Mouse (Mus musculus) limb, embryonic 12.5 days (tissue): ENCODE results near the gene Nr1h2. TPM values are rescaled to one million over a fixed set of nuclear protein-coding genes. Genes with fewer than 3 reads are reported as not detected.
A peak's percentile ranks its signal among the peaks of the same experiment; 100 is the strongest.

ENCODE experiments used
- ATAC-seq: fragments of 200-750 bp; cut with Nextera tagmentation; 2 replicates; pipeline ENCODE4 v1.8.0; 2017; ENCODE audit warnings: low read depth, moderate TSS enrichment; ENCODE audit not compliant: insufficient number of reproducible peaks, insufficient read depth, low FRiP score, low TSS enrichment
- H3K27ac ChIP-seq: fragments of 300-500 bp; sonication (generic); 2 replicates; pipeline ENCODE4 v1.5.1; 2016; ENCODE audit warnings: mild to moderate bottlenecking, moderate library complexity
- H3K27me3 ChIP-seq: fragments of 300-500 bp; sonication (generic); 2 replicates; pipeline ENCODE4 v1.6.1; 2016; ENCODE audit warnings: mild to moderate bottlenecking, moderate library complexity
- H3K36me3 ChIP-seq: fragments of 300-500 bp; sonication (generic); 2 replicates; pipeline ENCODE4 v1.6.1; 2016; ENCODE audit warnings: mild to moderate bottlenecking, moderate library complexity
- H3K4me1 ChIP-seq: fragments of 300-500 bp; sonication (generic); replicated peaks from 2 replicates; pipeline ENCODE4 v1.6.1; 2016
- H3K4me2 ChIP-seq: fragments of 300-500 bp; sonication (generic); 2 replicates; pipeline ENCODE4 v1.6.1; 2016; ENCODE audit warnings: mild to moderate bottlenecking, moderate library complexity
- H3K4me3 ChIP-seq: fragments of 300-500 bp; sonication (generic); replicated peaks from 2 replicates; pipeline ENCODE4 v1.5.1; 2016; ENCODE audit warnings: mild to moderate bottlenecking
- H3K9ac ChIP-seq: fragments of 300-500 bp; sonication (generic); replicated peaks from 2 replicates; pipeline ENCODE4 v1.6.1; 2016; ENCODE audit warnings: mild to moderate bottlenecking, moderate library complexity
- H3K9me3 ChIP-seq: fragments of 300-500 bp; sonication (generic); 2 replicates; pipeline ENCODE4 v1.6.1; 2016; ENCODE audit warnings: mild to moderate bottlenecking, moderate library complexity
- WGBS: fragments of 180-500 bp; shearing (Covaris S2); methylation state at CpG from one replicate; pipeline ENCODE4 v1.1.7; 2016; 5-methylcytosine and 5-hydroxymethylcytosine counted together
- polyA plus RNA-seq: library from polyadenylated mRNA; unstranded; fragments of >200 nt; fragmentation: Nextera tagmentation; extraction: Ambion mirVana; gene quantifications from 2 replicates; pipeline ENCODE4 v1.2.1, GENCODE M21; 2016

The Nr1h2 gene
- polyA plus RNA-seq: 70.7 and 72.0 TPM in 2 replicates

GRCm38 (mm10) chr7:44553826-44554225 is at the start of gene Nr1h2:
Nr1h2 (minus strand) TSS chr7:44553951.
- Histone ChIP-seq H3K4me1 (0 out of 2 replicates have a peak, but pooled peaks cover 10% of the 10 kb centered on the region), H3K9me3 (no peaks in the 10 kb centered on the region), H3K27ac (peak within 1 kb of the TSS; percentile 97), H3K4me3 (peak within 1 kb of the TSS; percentile 84), H3K9ac (peak within 1 kb of the TSS; percentile 65), H3K27me3 (no peaks in the 10 kb centered on the region), H3K36me3 (peaks cover 32% of the 10 kb centered on the region), H3K4me2 (peak within 1 kb of the TSS; percentile 63)
- 0 out of 2 replicates have a peak, but pooled peaks have one; percentile 56 for ATAC-seq
- WGBS: under 1% methylated on average over 22 of the region's 22 CpGs

DNA sequence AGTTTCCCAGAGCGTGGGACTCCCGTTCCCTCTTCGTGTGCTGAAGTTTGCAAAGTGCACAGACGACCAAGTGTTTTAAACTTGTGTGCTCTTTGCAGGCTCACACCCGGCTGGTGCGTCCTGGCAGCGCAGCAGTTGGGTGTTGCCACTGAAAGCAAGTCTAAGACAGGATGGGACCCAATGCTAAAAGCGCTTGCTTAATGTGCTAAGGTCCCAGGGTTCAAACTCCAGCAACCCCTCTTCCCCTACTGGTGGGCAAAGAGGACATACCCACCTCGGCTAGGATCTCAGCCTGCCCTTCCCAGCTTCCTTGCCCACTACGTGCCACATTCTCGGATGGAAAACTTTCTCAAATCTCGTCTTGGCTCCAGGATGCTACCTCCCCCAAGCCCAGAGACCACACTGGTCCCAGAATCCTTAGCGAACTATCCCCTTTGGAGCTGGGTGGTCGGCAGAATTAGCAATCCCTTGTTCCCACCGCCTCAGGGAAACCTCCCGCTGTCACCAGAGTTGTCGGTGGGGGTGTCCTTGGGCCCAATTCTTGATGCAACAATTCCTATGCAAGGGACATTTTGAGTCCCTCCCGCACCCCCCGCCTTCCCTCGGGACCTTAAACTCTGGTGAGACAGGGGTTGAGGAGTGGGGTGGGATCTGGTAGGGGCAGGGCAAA is 49.6 kb upstream of the Nr1h2 start:
- peaks cover 90% of the 10 kb centered on the region for H3K27me3 ChIP-seq
- no peaks in the 10 kb centered on the region for H3K36me3 ChIP-seq
- ATAC-seq: no peak
- no peaks in the 10 kb centered on the region for H3K9me3 ChIP-seq
- 3% methylated on average over 20 of the region's 20 CpGs for WGBS
- H3K4me3 ChIP-seq: peak overlapping the region; percentile 34; the same call in 1 of the 2 replicates
- no peak overlapping the region for H3K27ac ChIP-seq
- peak overlapping the region; percentile 55 for H3K4me2 ChIP-seq
- no peak overlapping the region for H3K9ac ChIP-seq
- H3K4me1 ChIP-seq: peaks cover 26% of the 10 kb centered on the region

DNA sequence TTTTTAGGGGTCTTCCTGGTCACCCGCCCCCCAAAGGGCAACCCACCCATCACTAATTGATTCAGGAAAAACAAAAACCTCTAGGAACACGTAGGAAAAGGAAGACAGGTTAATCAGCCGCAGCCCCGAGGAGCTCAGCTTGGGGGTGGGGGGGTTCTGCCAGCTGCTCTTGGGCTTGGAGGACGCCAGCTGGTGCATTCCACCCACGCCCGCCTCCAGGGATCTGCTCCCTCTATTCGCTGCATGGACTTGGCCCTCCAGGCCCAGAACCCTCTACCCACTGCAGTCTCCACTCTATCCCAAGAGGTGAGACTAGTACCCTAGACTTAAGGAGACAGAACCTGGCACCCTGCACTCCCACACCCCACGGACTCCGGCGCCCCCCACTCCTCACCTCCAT is 48.7 kb upstream of the Nr1h2 start:
- Histone ChIP-seq H3K4me1 (peaks cover 26% of the 10 kb centered on the region), H3K4me3 (no peak overlapping the region), H3K4me2 (no peak overlapping the region), H3K9me3 (no peaks in the 10 kb centered on the region), H3K27ac (no peak overlapping the region), H3K36me3 (no peaks in the 10 kb centered on the region), H3K9ac (no peak overlapping the region), H3K27me3 (peaks cover 81% of the 10 kb centered on the region)
- no peak for ATAC-seq
- 10% methylated on average over 11 of the region's 11 CpGs for WGBS

GRCm38 (mm10) chr7:44601646-44602045 is 47.9 kb upstream of the Nr1h2 start:
- Histone ChIP-seq H3K27me3 (peaks cover 73% of the 10 kb centered on the region), H3K4me3 (no peak overlapping the region), H3K4me1 (peaks cover 26% of the 10 kb centered on the region), H3K36me3 (no peaks in the 10 kb centered on the region), H3K9me3 (no peaks in the 10 kb centered on the region), H3K27ac (no peak overlapping the region), H3K9ac (no peak overlapping the region; the same call in 1 of the 2 replicates), H3K4me2 (no peak overlapping the region)
- ATAC-seq: no peak
- 12% methylated on average over 19 of the region's 19 CpGs for WGBS

GRCm38 (mm10) chr7:44600691-44601262 is 47.0 kb upstream of the Nr1h2 start:
- Histone ChIP-seq H3K27me3 (peaks cover 64% of the 10 kb centered on the region), H3K27ac (no peak overlapping the region), H3K4me1 (peaks cover 26% of the 10 kb centered on the region)

DNA sequence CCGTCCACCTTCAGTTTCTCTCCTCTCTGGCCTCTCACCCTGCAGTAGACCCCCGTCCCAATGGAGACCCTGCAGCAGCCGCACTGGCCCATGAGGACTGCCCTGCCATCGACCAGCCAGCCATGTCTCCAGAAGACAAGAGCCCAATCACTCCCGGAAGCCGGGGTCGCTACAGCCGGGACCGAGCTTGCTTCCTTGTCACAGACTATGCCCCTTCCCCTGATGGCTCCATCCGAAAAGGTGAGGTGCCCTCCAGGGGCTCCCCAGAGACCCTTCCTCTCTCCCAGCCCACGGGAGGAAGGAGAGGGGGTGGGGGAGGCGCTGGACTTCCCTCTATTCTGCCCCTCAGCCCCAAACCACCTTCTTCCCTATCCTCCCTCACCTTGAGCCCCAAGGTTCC is 44.6 kb upstream of the Nr1h2 start:
- 85% methylated on average over 12 of the region's 12 CpGs for WGBS
- H3K27ac ChIP-seq: no peak overlapping the region
- no peak overlapping the region for H3K4me2 ChIP-seq
- no peak overlapping the region for H3K4me3 ChIP-seq
- ATAC-seq: no peak
- no peaks in the 10 kb centered on the region for H3K36me3 ChIP-seq
- H3K4me1 ChIP-seq: peaks cover 19% of the 10 kb centered on the region
- peaks cover 54% of the 10 kb centered on the region for H3K27me3 ChIP-seq
- no peaks in the 10 kb centered on the region for H3K9me3 ChIP-seq
- no peak overlapping the region for H3K9ac ChIP-seq

More at GRCm38 (mm10) chr7:44600691-44601262, 47.0 kb upstream of the Nr1h2 start:
- H3K9me3 ChIP-seq: no peaks in the 10 kb centered on the region
- no peak overlapping the region for H3K9ac ChIP-seq
- H3K4me2 ChIP-seq: no peak overlapping the region
- no peaks in the 10 kb centered on the region for H3K36me3 ChIP-seq
- no peak for ATAC-seq
- no peak overlapping the region for H3K4me3 ChIP-seq
- WGBS: 81% methylated on average over 10 of the region's 10 CpGs

DNA sequence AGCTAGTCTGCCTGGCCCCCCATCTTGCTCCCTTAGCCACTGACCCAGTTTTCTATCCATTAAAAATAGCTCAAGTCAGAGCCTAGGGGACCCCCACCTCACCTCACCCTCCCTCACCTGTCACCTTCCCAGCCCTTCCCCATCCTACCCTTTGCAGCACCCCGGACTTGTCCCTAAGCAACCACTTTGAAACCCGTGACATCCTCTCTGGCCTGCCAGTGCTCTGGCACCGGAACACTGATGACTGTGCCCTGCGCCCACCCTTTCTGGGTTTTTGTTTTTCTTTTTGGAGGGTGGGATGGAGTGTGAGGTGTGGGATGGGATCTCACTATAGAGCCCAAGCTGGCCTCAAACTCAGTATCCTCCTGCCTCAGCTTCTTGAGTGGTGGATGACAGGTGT is 43.9 kb upstream of the Nr1h2 start:
- H3K9me3 ChIP-seq: no peaks in the 10 kb centered on the region
- H3K36me3 ChIP-seq: no peaks in the 10 kb centered on the region
- ATAC-seq: no peak
- no peak overlapping the region for H3K4me2 ChIP-seq
- H3K9ac ChIP-seq: no peak overlapping the region
- peaks cover 54% of the 10 kb centered on the region for H3K27me3 ChIP-seq
- H3K27ac ChIP-seq: no peak overlapping the region
- WGBS: 85% methylated on average over 4 of the region's 4 CpGs
- no peak overlapping the region for H3K4me3 ChIP-seq
- H3K4me1 ChIP-seq: peaks cover 21% of the 10 kb centered on the region

- Histone ChIP-seq H3K27me3 (peaks cover 54% of the 10 kb centered on the region), H3K9me3 (no peaks in the 10 kb centered on the region), H3K4me2 (no peak overlapping the region), H3K36me3 (no peaks in the 10 kb centered on the region), H3K9ac (no peak overlapping the region), H3K27ac (no peak overlapping the region), H3K4me3 (no peak overlapping the region), H3K4me1 (peaks cover 17% of the 10 kb centered on the region)
- 35% methylated on average over 5 of the region's 5 CpGs for WGBS
- ATAC-seq: no peak
Measured at GRCm38 (mm10) chr7:44596996-44597538, 43.3 kb upstream of the Nr1h2 start.

DNA sequence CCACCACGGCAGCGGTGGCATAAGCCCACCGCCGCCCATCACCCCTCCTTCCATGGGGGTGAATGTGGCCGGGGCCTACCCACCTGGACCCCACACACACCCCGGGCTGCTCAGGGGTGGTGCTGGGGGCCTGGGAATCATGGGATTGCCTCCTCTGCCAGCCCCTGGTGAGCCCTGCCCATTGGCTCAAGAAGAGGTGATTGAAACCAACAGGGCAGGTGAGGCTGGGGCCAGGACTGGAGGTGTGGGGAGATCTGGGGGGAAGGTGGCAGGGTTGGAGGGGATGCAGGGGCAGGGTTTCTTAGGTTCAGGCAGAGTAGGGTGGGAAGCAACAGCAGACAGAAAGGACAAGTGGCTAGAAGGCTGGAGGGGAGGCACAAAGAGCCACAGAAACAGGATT is 42.3 kb upstream of the Nr1h2 start:
- WGBS: 89% methylated on average over 6 of the region's 6 CpGs
- peaks cover 54% of the 10 kb centered on the region for H3K27me3 ChIP-seq
- H3K4me3 ChIP-seq: no peak overlapping the region
- H3K9me3 ChIP-seq: no peaks in the 10 kb centered on the region
- peaks cover 22% of the 10 kb centered on the region for H3K4me1 ChIP-seq
- ATAC-seq: no peak
- no peak overlapping the region for H3K9ac ChIP-seq
- H3K36me3 ChIP-seq: no peaks in the 10 kb centered on the region
- H3K4me2 ChIP-seq: no peak overlapping the region
- H3K27ac ChIP-seq: no peak overlapping the region

- ATAC-seq: no peak
- 92% methylated on average over 20 of the region's 20 CpGs for WGBS
- no peaks in the 10 kb centered on the region for H3K36me3 ChIP-seq
Measured at GRCm38 (mm10) chr7:44595131-44595561, 41.4 kb upstream of the Nr1h2 start.

GRCm38 (mm10) chr7:44594291-44594690 is 40.5 kb upstream of the Nr1h2 start:
- Histone ChIP-seq H3K36me3 (no peaks in the 10 kb centered on the region), H3K4me1 (peaks cover 30% of the 10 kb centered on the region), H3K9ac (no peak overlapping the region), H3K4me3 (no peak overlapping the region), H3K9me3 (no peaks in the 10 kb centered on the region), H3K27me3 (peaks cover 55% of the 10 kb centered on the region), H3K27ac (no peak overlapping the region), H3K4me2 (no peak overlapping the region)
- 72% methylated on average over 6 of the region's 6 CpGs for WGBS
- no peak for ATAC-seq

More at GRCm38 (mm10) chr7:44595131-44595561, 41.4 kb upstream of the Nr1h2 start:
- H3K4me2 ChIP-seq: no peak overlapping the region
- no peaks in the 10 kb centered on the region for H3K9me3 ChIP-seq
- H3K4me1 ChIP-seq: peaks cover 25% of the 10 kb centered on the region
- H3K27ac ChIP-seq: no peak overlapping the region
- H3K27me3 ChIP-seq: peaks cover 54% of the 10 kb centered on the region
- H3K4me3 ChIP-seq: no peak overlapping the region
- no peak overlapping the region for H3K9ac ChIP-seq
